Mouse (Mus musculus): ENCODE data around the gene Tmem115. TPM values are rescaled to one million over a fixed set of nuclear protein-coding genes. Genes with fewer than 3 reads are reported as not detected.

Tmem115 gene
- polyA plus RNA-seq, 2 experiments = 8.3 to 15.7 TPM

DNA sequence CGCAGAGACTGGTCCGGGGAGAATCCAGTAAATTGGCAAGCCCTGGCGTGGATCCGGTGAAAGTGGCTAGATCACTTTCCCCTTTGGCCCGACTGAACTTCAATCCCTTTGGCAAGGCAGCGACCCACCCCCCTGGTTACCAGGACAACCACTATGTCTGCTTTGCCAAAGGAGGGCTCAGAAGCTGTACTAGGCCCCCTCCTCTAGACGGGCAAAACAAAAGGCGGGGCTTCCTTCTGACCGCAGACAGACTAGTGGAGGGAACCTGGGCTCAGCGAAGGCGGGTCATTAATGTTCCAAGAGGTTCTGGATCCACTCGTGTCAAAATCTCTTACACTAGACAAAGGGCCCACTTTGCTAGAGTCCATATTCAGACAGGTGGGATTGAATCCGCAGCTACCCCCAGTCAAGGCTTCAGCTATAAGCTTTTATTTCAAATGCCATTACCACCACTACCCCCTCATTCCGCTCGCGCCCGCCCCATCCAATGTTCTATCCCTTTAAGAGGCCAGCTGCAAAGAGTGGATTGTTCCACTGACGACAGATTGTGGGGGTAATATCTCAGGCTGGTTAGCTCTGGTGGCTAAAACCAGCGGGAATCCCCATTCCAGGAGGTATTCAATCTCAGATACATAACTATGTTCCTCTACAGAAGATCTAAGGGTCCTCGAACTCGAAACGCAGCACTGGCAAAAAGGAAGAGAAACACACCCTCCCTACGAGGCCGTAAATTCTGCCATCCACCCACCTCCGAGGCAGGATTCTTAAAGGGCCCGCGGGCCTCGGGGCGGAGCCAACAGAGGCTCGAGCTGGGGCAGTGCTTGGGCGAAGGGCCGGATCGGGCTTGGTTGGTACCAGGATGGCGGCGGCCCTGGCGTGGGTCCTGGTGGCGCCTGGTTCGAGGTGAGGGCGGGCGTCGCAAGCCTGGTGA is 34.9 kb downstream of the Tmem115 start:
- H3K4me1 ChIP-seq (replicated peaks; ENCODE audit: control insufficient read depth in 2 of 2, insufficient read depth in 2 of 2, low read length in 1 of 2) = peaks cover 48 to 63% of the 10 kb centered on the region in 2 experiments
- ATAC-seq (ENCODE audit: insufficient read depth) (peak; percentile 79), DNase-seq (ENCODE audit: low read depth in 3 of 3, low spot score in 3 of 3) (peak; percentile 80 to 82 (median 81))
- H3K4me2 ChIP-seq (ENCODE audit: low read depth) = peak overlapping the region; percentile 85
- H3K9ac ChIP-seq (replicated peaks) = peak overlapping the region; percentile 87
- peak overlapping the region; percentile 84 for H3K27ac ChIP-seq
- H3K36me3 ChIP-seq (replicated peaks; ENCODE audit: control insufficient read depth, insufficient read depth, low read depth) = peaks cover 12% of the 10 kb centered on the region
- TF ChIP-seq CTCF (IDR thresholded peaks at IDR 0.05; ENCODE audit: low read depth) (no peak), EP300 (IDR thresholded peaks at IDR 0.05; ENCODE audit: low read depth) (peak; percentile 57)
- H3K27me3 ChIP-seq (ENCODE audit: control insufficient read depth, insufficient read depth, low read length) = no peaks in the 10 kb centered on the region
- whole genome bisulfite sequencing (ENCODE audit: insufficient replicate concordance) = under 1% methylated on average over 41 of the region's 41 CpGs
- peak overlapping the region; percentile 86 to 88 for H3K4me3 ChIP-seq (ENCODE audit: insufficient read depth in 1 of 2, low read depth in 2 of 2, low read length in 2 of 2)
- no peaks in the 10 kb centered on the region for H3K9me3 ChIP-seq (ENCODE audit: control insufficient read depth, low read length)

DNA sequence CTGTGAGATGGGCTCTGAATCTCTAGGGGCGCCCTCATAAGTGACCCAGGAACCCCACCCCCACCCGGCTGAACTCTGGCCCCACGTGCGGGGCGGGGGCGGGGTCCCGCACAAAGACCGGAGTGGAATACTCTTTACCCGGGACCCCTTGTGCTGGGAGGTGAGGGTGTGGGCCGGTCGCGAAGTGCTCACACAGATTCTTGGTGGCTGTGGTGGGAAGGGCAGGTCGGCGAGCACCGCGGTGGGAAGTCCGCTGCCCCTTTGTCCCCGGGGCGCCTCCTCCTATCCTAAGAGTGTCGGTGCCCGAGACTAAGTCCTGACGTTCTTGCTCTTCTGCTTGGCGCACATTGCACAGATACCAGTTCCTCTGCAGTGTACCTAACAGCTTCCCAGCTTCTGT is 35.5 kb downstream of the Tmem115 start:
- Histone ChIP-seq H3K4me1 (replicated peaks; ENCODE audit: control insufficient read depth in 2 of 2, insufficient read depth in 2 of 2, low read length in 1 of 2) (peaks cover 42 to 57% of the 10 kb centered on the region in 2 experiments), H3K4me3 (ENCODE audit: insufficient read depth in 1 of 2, low read depth in 2 of 2, low read length in 2 of 2) (peak overlapping the region; percentile 86 to 88), H3K27me3 (ENCODE audit: control insufficient read depth, insufficient read depth, low read length) (no peaks in the 10 kb centered on the region), H3K4me2 (ENCODE audit: low read depth) (peak overlapping the region; percentile 85), H3K9me3 (ENCODE audit: control insufficient read depth, low read length) (no peaks in the 10 kb centered on the region), H3K27ac (peak overlapping the region; percentile 84), H3K36me3 (replicated peaks; ENCODE audit: control insufficient read depth, insufficient read depth, low read depth) (peaks cover 12% of the 10 kb centered on the region), H3K9ac (replicated peaks) (peak overlapping the region; percentile 87)
- DNase-seq (ENCODE audit: low read depth in 3 of 3, low spot score in 3 of 3) = no peak
- WGBS (ENCODE audit: insufficient replicate concordance) = 0% methylated on average over 23 of the region's 23 CpGs
- peak; percentile 9 for ATAC-seq (ENCODE audit: insufficient read depth)
- TF ChIP-seq CTCF (IDR thresholded peaks at IDR 0.05; ENCODE audit: low read depth) (0 out of 2 replicates have a peak, but pooled peaks have one; percentile 9), EP300 (IDR thresholded peaks at IDR 0.05; ENCODE audit: low read depth) (no peak)

DNA sequence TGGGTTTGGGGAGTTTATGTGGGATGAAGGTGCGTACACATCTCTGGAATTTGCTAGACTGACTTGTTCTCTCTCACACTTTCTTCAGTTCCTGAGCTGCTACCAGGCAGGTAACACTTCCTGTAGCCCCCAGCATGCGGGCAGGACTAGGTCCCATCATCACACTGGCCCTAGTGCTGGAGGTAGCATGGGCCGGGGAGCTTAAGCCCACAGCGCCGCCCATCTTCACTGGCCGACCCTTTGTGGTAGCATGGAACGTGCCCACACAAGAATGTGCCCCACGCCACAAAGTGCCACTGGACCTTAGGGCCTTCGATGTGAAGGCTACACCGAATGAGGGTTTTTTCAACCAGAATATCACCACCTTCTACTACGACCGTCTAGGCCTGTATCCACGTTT is 36.3 kb downstream of the Tmem115 start:
- Histone ChIP-seq H3K4me3 (ENCODE audit: insufficient read depth in 1 of 2, low read depth in 2 of 2, low read length in 2 of 2) (peak overlapping the region; percentile 86 to 88), H3K4me1 (replicated peaks; ENCODE audit: control insufficient read depth in 2 of 2, insufficient read depth in 2 of 2, low read length in 1 of 2) (peaks cover 42 to 56% of the 10 kb centered on the region in 2 experiments), H3K4me2 (ENCODE audit: low read depth) (peak overlapping the region; percentile 85), H3K27ac (peak overlapping the region; percentile 84), H3K9me3 (ENCODE audit: control insufficient read depth, low read length) (no peaks in the 10 kb centered on the region), H3K27me3 (ENCODE audit: control insufficient read depth, insufficient read depth, low read length) (no peaks in the 10 kb centered on the region), H3K9ac (replicated peaks) (peak overlapping the region; percentile 87), H3K36me3 (replicated peaks; ENCODE audit: control insufficient read depth, insufficient read depth, low read depth) (peaks cover 12% of the 10 kb centered on the region)
- WGBS (ENCODE audit: insufficient replicate concordance) = 64% methylated on average over 13 of the region's 13 CpGs
- DNase-seq (ENCODE audit: low read depth in 3 of 3, low spot score in 3 of 3) = no peak
- ATAC-seq (ENCODE audit: insufficient read depth) = no peak
- no peak for TF ChIP-seq EP300 (IDR thresholded peaks at IDR 0.05; ENCODE audit: low read depth)
- TF ChIP-seq CTCF (IDR thresholded peaks at IDR 0.05; ENCODE audit: low read depth) = 0 out of 2 replicates have a peak, but pooled peaks have one; percentile 4

DNA sequence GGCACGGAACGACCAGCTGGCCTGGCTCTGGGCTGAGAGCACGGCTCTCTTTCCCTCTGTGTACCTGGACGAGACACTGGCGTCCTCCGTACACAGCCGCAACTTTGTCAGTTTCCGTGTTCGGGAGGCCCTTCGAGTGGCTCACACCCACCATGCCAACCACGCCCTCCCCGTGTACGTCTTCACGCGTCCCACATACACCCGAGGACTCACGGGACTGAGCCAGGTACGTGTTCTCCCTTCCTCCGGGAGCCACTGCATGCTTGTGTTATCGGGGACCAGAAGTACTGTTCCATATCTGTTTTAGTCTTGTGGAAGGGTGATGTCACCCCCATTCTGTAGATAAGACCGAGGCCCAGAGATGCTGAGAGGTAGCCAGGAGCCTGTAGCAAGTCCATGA is 37.1 kb downstream of the Tmem115 start:
- H3K4me1 ChIP-seq (replicated peaks; ENCODE audit: control insufficient read depth in 2 of 2, insufficient read depth in 2 of 2, low read length in 1 of 2) = peaks cover 45 to 58% of the 10 kb centered on the region in 2 experiments
- peaks cover 12% of the 10 kb centered on the region for H3K36me3 ChIP-seq (replicated peaks; ENCODE audit: control insufficient read depth, insufficient read depth, low read depth)
- peak overlapping the region; percentile 84 for H3K27ac ChIP-seq
- peak overlapping the region; percentile 87 for H3K9ac ChIP-seq (replicated peaks)
- DNase-seq (ENCODE audit: low read depth in 3 of 3, low spot score in 3 of 3) = peak; percentile 70 to 81 (median 75)
- peak overlapping the region; percentile 85 for H3K4me2 ChIP-seq (ENCODE audit: low read depth)
- TF ChIP-seq CTCF (IDR thresholded peaks at IDR 0.05; ENCODE audit: low read depth) (no peak), EP300 (IDR thresholded peaks at IDR 0.05; ENCODE audit: low read depth) (peak; percentile 89)
- ATAC-seq (ENCODE audit: insufficient read depth) = peak; percentile 71
- peak overlapping the region; percentile 86 to 88 for H3K4me3 ChIP-seq (ENCODE audit: insufficient read depth in 1 of 2, low read depth in 2 of 2, low read length in 2 of 2)
- WGBS (ENCODE audit: insufficient replicate concordance) = 38% methylated on average over 21 of the region's 21 CpGs
- H3K27me3 ChIP-seq (ENCODE audit: control insufficient read depth, insufficient read depth, low read length) = no peaks in the 10 kb centered on the region
- H3K9me3 ChIP-seq (ENCODE audit: control insufficient read depth, low read length) = no peaks in the 10 kb centered on the region

All from liver, embryonic 14.5 days (tissue).